ENCODE assay signal across 8 mouse cellular contexts in the genomic region with DNA sequence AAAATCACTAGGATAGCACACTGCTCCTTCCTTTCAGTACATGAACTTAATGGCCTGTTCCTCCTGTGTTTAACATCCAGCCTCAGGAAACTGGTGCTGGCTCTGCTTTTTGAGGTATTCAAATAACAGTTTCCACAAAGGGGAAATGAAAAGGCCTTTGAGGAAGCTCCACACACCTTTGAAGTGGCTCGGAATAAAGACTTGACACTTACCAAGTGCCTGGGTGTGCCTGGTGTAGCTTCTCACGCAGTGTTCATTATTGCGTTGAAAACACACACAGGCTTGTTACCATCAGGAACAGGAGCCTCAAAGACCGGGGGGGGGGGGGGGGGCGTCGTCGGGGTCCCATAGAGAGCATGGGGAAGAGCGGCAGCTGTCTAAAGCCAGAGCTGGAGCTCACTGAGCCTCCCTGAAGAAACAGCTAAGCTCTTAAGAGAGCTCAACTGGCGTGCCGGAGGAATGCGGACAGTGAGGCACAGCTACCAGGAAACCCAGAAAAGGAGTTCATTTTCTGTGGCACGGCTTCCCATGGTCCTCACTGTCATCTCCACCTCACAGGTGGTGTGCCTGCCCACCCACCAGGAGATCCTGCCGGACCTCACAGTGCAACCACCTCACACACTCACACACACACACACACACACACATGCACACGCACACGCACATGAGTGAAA.
A peak's percentile ranks its signal among the peaks of the same experiment; 100 is the strongest.
DNase-seq lines count a peak whose midpoint lies in the region; ATAC-seq lines count a peak whose summit lies in the region.
"Had no signal": no experiment of that assay in that cellular context is flagged by ENCODE, and none has a peak within 500 bp of the region (broad histone marks: within the 10 kb centered on the region; RNA-seq: fewer than 3 reads in every experiment).

No protein-coding gene starts in this region.

- 50% methylated on average over 15 of the region's 15 CpGs for WGBS in forebrain, embryonic 10.5 days
- WGBS in limb, embryonic 15.5 days, result 21% methylated on average over 15 of the region's 15 CpGs

- peaks cover 65% of the 10 kb centered on the region for H3K4me1 ChIP-seq in forebrain, embryonic 10.5 days
- H3K4me1 ChIP-seq in limb, embryonic 15.5 days, result peaks cover 48% of the 10 kb centered on the region

- no peaks in the 10 kb centered on the region for H3K9me3 ChIP-seq in forebrain, embryonic 10.5 days
- no peaks in the 10 kb centered on the region for H3K9me3 ChIP-seq in limb, embryonic 15.5 days

- peak; percentile 33 for DNase-seq in thymus, postnatal 25 days
- no peak for DNase-seq in thymus, postnatal 36 days
- no peak for DNase-seq in forebrain, embryonic 10.5 days (ENCODE audit: extremely low spot score, low spot score)
- DNase-seq in adrenal gland, postnatal 4 days (ENCODE audit: low spot score in 2 of 2), result no peak
- DNase-seq in adipocyte (ENCODE audit: low spot score), result no peak
- DNase-seq in cerebellum, adult 8-10 months, result no peak
- DNase-seq: liver, postnatal 0 days had no signal

- H3K4me3 ChIP-seq in forebrain, embryonic 10.5 days, result no peak overlapping the region
- H3K4me3 ChIP-seq in limb, embryonic 15.5 days, result no peak overlapping the region

- H3K27ac ChIP-seq in forebrain, embryonic 10.5 days, result peak overlapping the region; percentile 65
- peak overlapping the region; percentile 61 for H3K27ac ChIP-seq in limb, embryonic 15.5 days

- no peak overlapping the region for H3K9ac ChIP-seq in limb, embryonic 15.5 days
- H3K9ac ChIP-seq: liver, postnatal 0 days had no signal

- no peaks in the 10 kb centered on the region for H3K36me3 ChIP-seq in forebrain, embryonic 10.5 days (replicated peaks)
- H3K36me3 ChIP-seq in limb, embryonic 15.5 days, result no peaks in the 10 kb centered on the region

- H3K4me2 ChIP-seq in limb, embryonic 15.5 days, result peak overlapping the region; percentile 10; the same call in 1 of the 2 replicates

- no peak for ATAC-seq in limb, embryonic 15.5 days (ENCODE audit: insufficient number of reproducible peaks, low FRiP score, low TSS enrichment, low read depth)
- ATAC-seq: liver, postnatal 0 days had no signal

- H3K27me3 ChIP-seq in forebrain, embryonic 10.5 days (ENCODE audit: poor library complexity, severe bottlenecking), result peaks cover 14% of the 10 kb centered on the region; the same call in 1 of the 2 replicates
- H3K27me3 ChIP-seq in limb, embryonic 15.5 days, result no peaks in the 10 kb centered on the region
